Mouse (Mus musculus) thymus, adult 2 months (tissue): ENCODE data around the gene Naa38. TPM values are rescaled to one million over a fixed set of nuclear protein-coding genes. Genes with fewer than 3 reads are reported as not detected.

Experiments
- DNase-seq: peaks from one replicate; pipeline ENCODE4 v3.0.0; 2021
- H3K27ac ChIP-seq: fragments of 200-500 bp; 2 replicates; pipeline ENCODE4 v1.5.1; 2012; ENCODE audit warnings: low read length, control low read depth; ENCODE audit not compliant: control insufficient read depth, insufficient read depth
- H3K27me3 ChIP-seq: fragments of 200-500 bp; 2 replicates; pipeline ENCODE4 v1.6.1; 2012; ENCODE audit warnings: mild to moderate bottlenecking, low read length, moderate library complexity, mixed read lengths; ENCODE audit not compliant: control insufficient read depth, insufficient read depth
- H3K36me3 ChIP-seq: fragments of 200-500 bp; 2 replicates; pipeline ENCODE4 v1.6.1; 2012; ENCODE audit warnings: mild to moderate bottlenecking, low read length, moderate library complexity; ENCODE audit not compliant: control insufficient read depth, insufficient read depth
- H3K4me1 ChIP-seq: fragments of 200-500 bp; replicated peaks from 2 replicates; pipeline ENCODE4 v1.6.1; 2012; ENCODE audit warnings: low read length; ENCODE audit not compliant: control insufficient read depth, insufficient read depth
- H3K4me3 ChIP-seq: fragments of 200-500 bp; 2 replicates; pipeline ENCODE4 v1.5.1; 2012; ENCODE audit warnings: mild to moderate bottlenecking, low read length, control low read depth, moderate library complexity; ENCODE audit not compliant: control insufficient read depth, insufficient read depth
- CTCF ChIP-seq: fragments of 200-500 bp; IDR thresholded peaks from 2 replicates; pipeline ENCODE4 v1.5.1; 2012; ENCODE audit warnings: mild to moderate bottlenecking, control low read depth, low read length, moderate library complexity, borderline replicate concordance; ENCODE audit not compliant: control insufficient read depth, poor library complexity, insufficient read depth; ENCODE audit errors: extremely low read depth
- POLR2A ChIP-seq: fragments of 200-500 bp; IDR thresholded peaks from 2 replicates; pipeline ENCODE4 v1.6.1; 2012; ENCODE audit warnings: mild to moderate bottlenecking, low read length, control low read depth, moderate library complexity; ENCODE audit not compliant: control insufficient read depth, poor library complexity, insufficient read depth; ENCODE audit errors: extremely low read depth
- whole genome bisulfite sequencing: fragments of 180-500 bp; shearing (Covaris S2); methylation state at CpG from one replicate; pipeline ENCODE4 v1.1.7; 2018; 5-methylcytosine and 5-hydroxymethylcytosine counted together
- polyA plus RNA-seq: library from polyadenylated mRNA; depleted of rRNA; stranded (reverse); fragments of >200 nt; gene quantifications from 2 replicates; pipeline ENCODE4 v1.2.3, GENCODE M21; 2012

Naa38 gene
- polyA plus RNA-seq, 1 experiment: 170 TPM

DNA sequence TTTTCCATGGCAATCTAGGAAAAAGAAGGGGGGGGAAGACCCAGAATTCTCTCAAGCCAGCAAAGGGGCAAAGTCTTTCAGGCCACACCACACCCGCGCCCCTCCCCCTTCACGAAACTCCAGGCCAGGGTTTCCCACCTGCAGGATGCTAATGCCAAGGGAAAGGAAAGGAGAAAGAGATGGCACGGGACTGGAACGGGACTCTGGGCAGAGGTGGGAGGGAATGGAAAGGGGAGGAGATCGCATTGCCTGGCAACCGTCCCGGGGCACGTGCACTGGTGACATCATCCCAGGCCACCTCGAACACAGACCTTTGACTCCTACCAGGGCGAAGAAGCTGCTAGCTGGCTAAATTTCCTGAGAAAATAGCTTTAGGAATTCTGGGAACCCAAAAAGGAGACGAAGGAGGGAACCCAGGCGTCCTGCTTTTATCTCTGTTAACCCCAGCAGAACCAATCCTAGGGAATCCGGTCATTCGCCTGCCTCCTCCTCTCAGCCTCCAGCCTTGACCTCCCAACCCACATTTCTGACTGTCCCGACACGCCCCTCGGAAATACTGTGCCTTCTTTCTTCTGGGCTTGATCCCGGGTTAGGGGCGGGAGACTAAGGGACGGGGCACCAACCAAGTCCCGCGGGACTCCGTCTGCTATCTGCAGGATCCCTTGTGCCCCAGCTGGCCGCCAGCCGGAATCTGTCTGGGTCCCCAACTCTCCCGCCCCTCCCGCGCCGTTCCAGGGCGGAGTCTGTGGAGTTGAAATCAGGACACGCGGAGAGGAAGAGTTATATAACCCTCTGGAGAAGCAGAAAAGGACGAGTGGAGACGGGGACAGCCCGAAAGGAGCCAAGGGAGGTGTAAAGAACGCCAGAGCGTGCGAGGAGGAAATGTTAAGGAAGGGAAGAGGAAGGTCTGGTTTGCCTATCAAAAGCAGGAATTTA lies 22.4 kb downstream of the Naa38 start:
- WGBS: 1% methylated on average over 39 of the region's 39 CpGs
- Histone ChIP-seq H3K27ac (peak overlapping the region; percentile 82), H3K27me3 (no peaks in the 10 kb centered on the region), H3K4me1 (peaks cover 59% of the 10 kb centered on the region), H3K36me3 (no peaks in the 10 kb centered on the region), H3K4me3 (peak overlapping the region; percentile 38)
- TF ChIP-seq CTCF (no peak), POLR2A (0 out of 2 replicates have a peak, but pooled peaks have one; percentile 21)
- DNase-seq: peak; percentile 69

DNA sequence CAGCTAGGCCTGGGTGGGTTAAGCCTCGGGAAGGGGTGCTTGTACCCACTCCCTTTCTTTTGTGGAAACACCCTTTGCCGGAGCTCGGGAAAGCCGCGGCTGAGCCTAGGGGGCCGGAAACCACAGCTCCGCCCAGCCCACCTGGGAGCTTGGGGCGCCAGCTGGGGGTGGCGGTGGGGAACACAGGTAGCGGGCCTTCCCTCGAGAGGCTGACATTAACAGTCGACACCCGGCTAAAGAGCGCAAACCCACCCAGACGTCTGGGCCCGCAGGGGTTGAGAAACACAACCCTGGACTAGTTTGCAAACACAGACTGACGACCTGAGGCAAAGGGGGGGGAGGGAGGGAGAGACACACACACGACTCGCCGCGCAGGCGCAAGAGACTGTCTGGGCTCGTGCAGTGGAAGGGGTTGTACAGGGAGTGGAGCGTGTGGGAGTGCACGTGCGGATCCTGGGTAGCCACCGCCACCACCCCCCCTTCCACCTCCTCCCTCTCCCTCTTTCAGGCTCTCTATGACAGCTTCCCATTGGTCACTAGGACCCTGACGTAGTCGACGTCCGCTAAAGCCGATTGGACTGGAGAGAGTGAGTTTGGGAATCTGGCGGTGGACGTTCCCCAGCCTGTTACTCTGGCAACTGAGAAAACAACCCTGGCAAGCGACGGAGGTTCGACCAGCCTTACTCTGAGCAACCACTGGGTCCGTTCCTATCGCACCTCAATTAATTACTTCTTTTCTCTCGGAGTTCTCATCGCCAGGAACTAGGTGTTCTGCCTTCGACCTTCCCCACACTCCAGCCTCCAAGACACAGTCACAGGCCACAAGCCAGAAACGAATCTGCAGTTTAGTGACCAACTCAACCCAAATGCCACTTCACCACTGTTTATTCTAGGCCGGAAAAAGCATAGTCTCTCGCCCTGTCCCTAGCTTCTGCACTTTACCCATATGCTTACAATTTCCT lies 23.5 kb downstream of the Naa38 start:
- Histone ChIP-seq H3K27me3 (no peaks in the 10 kb centered on the region), H3K36me3 (no peaks in the 10 kb centered on the region), H3K27ac (peak overlapping the region; percentile 82), H3K4me1 (peaks cover 49% of the 10 kb centered on the region), H3K4me3 (peak overlapping the region; percentile 38)
- under 1% methylated on average over 44 of the region's 45 CpGs for WGBS
- TF ChIP-seq CTCF (no peak), POLR2A (peak; percentile 15; the same call in 1 of the 2 replicates)
- peak; percentile 92 for DNase-seq

DNA sequence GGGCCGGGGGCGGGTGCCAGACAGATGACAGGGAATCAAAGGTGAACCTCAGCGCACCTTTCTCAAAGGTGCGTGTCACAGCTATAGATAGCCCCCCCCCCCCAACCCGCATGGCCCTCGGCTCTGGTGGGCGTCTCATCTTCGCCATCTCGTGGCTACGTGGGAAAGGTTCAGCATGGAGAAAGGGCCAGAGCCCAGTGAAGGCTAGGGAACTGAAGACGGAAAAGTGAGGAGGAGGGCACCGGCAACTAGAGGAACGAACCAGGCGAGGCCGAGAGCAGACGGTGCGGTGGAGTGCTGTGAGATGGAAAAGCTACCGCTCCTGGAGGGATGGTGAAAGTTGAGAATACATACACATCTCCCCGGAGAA lies 24.1 kb downstream of the Naa38 start:
- H3K4me3 ChIP-seq: peak overlapping the region; percentile 38
- TF ChIP-seq CTCF (peak; percentile 74; the same call in 1 of the 2 replicates), POLR2A (no peak)
- 0% methylated on average over 19 of the region's 19 CpGs for WGBS
- peaks cover 42% of the 10 kb centered on the region for H3K4me1 ChIP-seq
- DNase-seq: no peak
- H3K36me3 ChIP-seq: no peaks in the 10 kb centered on the region
- no peaks in the 10 kb centered on the region for H3K27me3 ChIP-seq
- H3K27ac ChIP-seq: peak overlapping the region; percentile 82

DNA sequence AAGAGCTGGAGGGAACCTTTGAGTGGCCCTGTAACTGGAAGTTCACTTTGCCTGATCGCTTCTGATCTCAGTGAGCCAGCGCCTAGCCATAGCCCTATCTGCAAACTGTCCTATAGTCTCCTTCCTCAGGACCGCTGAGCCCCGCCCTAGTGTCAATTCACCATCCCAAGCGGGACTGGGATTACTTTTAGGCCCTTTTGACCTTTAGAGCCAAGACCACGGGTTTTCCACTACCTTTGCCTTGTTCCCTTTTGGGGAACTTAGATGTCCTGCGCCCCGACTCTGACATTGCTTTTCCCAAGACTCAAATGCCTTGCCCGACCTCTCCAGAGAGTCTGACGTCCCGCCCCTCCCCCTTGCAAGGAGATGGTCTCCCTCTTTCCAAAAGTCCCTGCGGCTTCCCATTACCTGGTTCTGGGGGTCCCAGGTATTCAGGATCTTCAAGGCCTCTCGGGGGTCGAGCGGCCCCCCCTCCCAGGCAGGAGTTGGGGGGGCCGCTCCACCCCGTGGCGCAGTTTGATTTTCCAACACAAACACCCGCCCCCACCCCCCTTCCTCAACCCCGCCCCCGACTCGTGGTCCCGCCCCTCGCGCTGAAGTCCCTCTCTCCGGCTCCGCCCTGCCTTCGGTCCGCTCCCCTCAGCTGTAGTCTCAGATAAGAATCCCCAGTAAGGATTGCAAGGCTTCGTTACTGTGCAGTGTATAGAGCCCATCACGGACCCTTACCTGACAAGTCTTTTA lies 24.7 kb downstream of the Naa38 start:
- Histone ChIP-seq H3K4me1 (peaks cover 37% of the 10 kb centered on the region), H3K36me3 (no peaks in the 10 kb centered on the region), H3K27ac (peak overlapping the region; percentile 53), H3K27me3 (no peaks in the 10 kb centered on the region), H3K4me3 (peak overlapping the region; percentile 38)
- WGBS: 2% methylated on average over 29 of the region's 31 CpGs
- TF ChIP-seq POLR2A: no peak
- TF ChIP-seq CTCF: no peak
- DNase-seq: no peak

DNA sequence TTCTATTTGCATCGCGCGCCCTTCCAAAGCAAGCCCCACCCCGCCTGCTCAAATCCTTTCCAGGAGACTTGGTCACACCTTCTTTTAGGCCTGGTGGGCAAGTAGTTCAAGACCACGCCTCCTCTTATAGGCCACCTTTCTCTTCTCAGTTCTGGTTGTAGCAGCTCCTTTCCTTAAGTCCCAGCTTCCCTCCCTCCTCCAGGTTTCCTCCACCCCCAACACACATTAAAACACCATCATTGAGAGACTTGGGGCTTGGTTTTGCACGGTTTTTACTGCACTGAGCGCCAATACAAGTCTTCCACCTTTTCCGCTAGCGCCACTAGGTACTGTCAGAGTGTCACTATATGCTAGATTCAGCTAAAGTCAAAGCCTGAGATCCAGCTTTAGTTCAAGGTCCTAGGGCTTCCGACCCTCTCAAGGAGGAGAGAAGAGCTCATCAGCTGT lies 25.3 kb downstream of the Naa38 start:
- no peak for DNase-seq
- Histone ChIP-seq H3K36me3 (no peaks in the 10 kb centered on the region), H3K4me3 (0 out of 2 replicates have a peak overlapping the region, but pooled peaks have one; percentile 12), H3K27me3 (no peaks in the 10 kb centered on the region), H3K27ac (no peak overlapping the region), H3K4me1 (peaks cover 34% of the 10 kb centered on the region)
- 36% methylated on average over 10 of the region's 10 CpGs for WGBS
- TF ChIP-seq CTCF (no peak), POLR2A (no peak)

DNA sequence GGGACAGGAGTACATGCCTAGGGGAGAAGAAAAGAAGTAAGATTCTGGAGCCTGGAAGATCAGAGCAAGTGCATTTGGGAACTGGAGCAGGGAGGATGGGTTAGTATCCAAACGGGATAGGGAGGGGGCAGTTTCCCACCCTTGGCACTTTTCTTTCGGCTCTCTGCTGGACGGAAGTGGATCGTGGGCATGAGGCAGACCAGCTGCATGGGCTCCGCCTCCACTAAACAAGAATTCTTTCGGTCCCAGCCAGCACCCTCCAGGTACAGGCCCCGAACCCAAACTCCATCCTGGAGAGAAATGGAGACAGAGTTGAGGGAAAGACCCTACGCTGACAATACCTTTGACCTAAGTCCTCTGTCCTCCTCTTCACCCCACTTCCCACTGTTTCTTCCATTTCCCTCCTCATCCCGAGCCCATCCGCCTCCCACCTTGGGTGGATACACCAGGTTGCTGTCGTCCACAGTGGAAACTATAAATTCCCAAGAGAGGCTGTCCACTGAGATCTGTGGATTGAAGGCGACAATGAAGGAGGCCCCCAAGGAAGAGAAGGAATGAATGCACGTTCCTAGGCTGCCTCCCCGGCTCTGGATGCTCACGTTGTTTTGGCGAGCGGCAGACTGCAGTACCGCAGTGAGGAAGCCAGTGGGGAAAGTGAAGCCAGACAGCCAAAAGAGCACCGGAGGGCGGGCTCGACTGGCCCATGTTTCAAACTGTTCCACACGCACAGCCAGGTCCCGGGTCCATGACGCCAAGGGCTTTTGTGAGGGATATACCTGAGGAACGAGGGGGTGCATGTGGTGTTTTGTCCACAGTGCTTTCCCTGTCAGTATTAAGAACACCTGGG lies 26.1 kb downstream of the Naa38 start:
- H3K4me3 ChIP-seq: no peak overlapping the region
- H3K36me3 ChIP-seq: no peaks in the 10 kb centered on the region
- H3K27me3 ChIP-seq: no peaks in the 10 kb centered on the region
- H3K4me1 ChIP-seq: peaks cover 34% of the 10 kb centered on the region
- 55% methylated on average over 25 of the region's 25 CpGs for WGBS
- no peak for TF ChIP-seq POLR2A
- no peak for TF ChIP-seq CTCF
- no peak overlapping the region for H3K27ac ChIP-seq
- no peak for DNase-seq
